Mouse (Mus musculus) 3134 (cell line): ENCODE results near the gene Mprip.
A peak's percentile ranks its signal among the peaks of the same experiment; 100 is the strongest.
"Not testable (repeated sequence)": the region's sequence is repeated elsewhere in the genome, so short reads cannot be mapped to it uniquely, and the experiment has no call there.

ENCODE experiments used
- DNase-seq: peaks from one replicate; pipeline ENCODE4 v3.0.0-alpha.2; 2011; ENCODE audit warnings: low spot score; ENCODE audit not compliant: insufficient read length; ENCODE audit errors: extremely low read depth

The Mprip gene

GRCm38 (mm10) chr11:59653003-59653402, 8.1 kb upstream of the Mprip start:
- DNase-seq, result no peak

GRCm38 (mm10) chr11:59653547-59653946, 7.6 kb upstream of the Mprip start:
- no peak for DNase-seq

- peak; percentile 73 for DNase-seq
Observed at GRCm38 (mm10) chr11:59655337-59655736, 5.8 kb upstream of the Mprip start.

- no peak for DNase-seq
Observed at GRCm38 (mm10) chr11:59656016-59656415, 5.1 kb upstream of the Mprip start.

GRCm38 (mm10) chr11:59661601-59662248, 620 bp downstream of the Mprip start:
- DNase-seq, result no peak

- peak; percentile 97 for DNase-seq
Observed at GRCm38 (mm10) chr11:59662249-59662788, 1.2 kb downstream of the Mprip start.

GRCm38 (mm10) chr11:59662877-59663775, 2.0 kb downstream of the Mprip start:
- peak; percentile 67 for DNase-seq

- no peak for DNase-seq
Observed at GRCm38 (mm10) chr11:59663776-59664320, 2.7 kb downstream of the Mprip start.

- DNase-seq, result no peak
Observed at GRCm38 (mm10) chr11:59664818-59665217, 3.7 kb downstream of the Mprip start.

- DNase-seq, result peak; percentile 74
Observed at GRCm38 (mm10) chr11:59671049-59671693, 10.1 kb downstream of the Mprip start.

GRCm38 (mm10) chr11:59674013-59674412, 12.9 kb downstream of the Mprip start:
- no peak for DNase-seq

GRCm38 (mm10) chr11:59674746-59675145, 13.6 kb downstream of the Mprip start:
- not testable (repeated sequence) for DNase-seq

GRCm38 (mm10) chr11:59677767-59678166, 16.7 kb downstream of the Mprip start:
- no peak for DNase-seq

- no peak for DNase-seq
Observed at GRCm38 (mm10) chr11:59678693-59679092, 17.6 kb downstream of the Mprip start.

GRCm38 (mm10) chr11:59680111-59680510, 19.0 kb downstream of the Mprip start:
- DNase-seq, result no peak

- no peak for DNase-seq
Observed at GRCm38 (mm10) chr11:59684956-59685355, 23.9 kb downstream of the Mprip start.

GRCm38 (mm10) chr11:59694533-59694932, 33.4 kb downstream of the Mprip start:
- DNase-seq, result no peak

GRCm38 (mm10) chr11:59695550-59695949, 34.4 kb downstream of the Mprip start:
- no peak for DNase-seq

- DNase-seq, result no peak
Observed at GRCm38 (mm10) chr11:59697572-59697971, 36.5 kb downstream of the Mprip start.

GRCm38 (mm10) chr11:59700787-59701186, 39.7 kb downstream of the Mprip start:
- no peak for DNase-seq

- DNase-seq, result no peak
Observed at GRCm38 (mm10) chr11:59705113-59705512, 44.0 kb downstream of the Mprip start.
